Mouse (Mus musculus): Measurements from ENCODE around the gene Crhbp. TPM values are rescaled to one million over a fixed set of nuclear protein-coding genes. Genes with fewer than 3 reads are reported as not detected.

Crhbp gene
- total RNA-seq (2021) = 10 to 100 TPM; 22.8 to 23.7 TPM

GRCm38 (mm10) chr13:95444824-95445223, at the start of gene Crhbp:
Crhbp (minus strand) TSS chr13:95444924.
- intact Hi-C loops (cut with DNase I) = no loop called here
- no peak for DNase-seq (ENCODE audit: low spot score in 2 of 2)

DNA sequence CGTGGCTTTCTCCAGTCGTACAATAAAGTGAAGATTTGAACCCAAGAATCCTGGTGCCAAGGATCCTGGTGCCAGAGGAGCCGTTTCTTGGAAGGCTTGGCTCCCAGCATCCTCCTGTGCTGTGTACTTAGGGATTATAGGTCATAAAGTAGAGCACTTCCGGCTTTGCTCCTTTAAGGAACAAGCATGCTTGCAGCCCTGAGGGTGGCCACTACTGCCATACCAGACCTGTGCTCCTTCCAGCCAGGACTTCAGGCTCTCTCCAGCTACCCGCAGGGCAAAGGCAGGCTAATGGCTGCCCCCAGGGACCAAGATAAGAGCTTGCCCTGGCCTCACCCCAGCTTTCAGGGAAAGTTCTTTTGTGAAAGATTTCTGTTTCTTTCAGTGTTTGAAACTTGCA, 48.6 kb upstream of the Crhbp start:
- DNase-seq (ENCODE audit: low spot score in 2 of 2) = no peak
- intact Hi-C loops (cut with DNase I) = no loop called here

- intact Hi-C loops (cut with DNase I) = no loop called here
- no peak for DNase-seq (ENCODE audit: low spot score in 2 of 2)
These were observed 46.6 kb upstream of the Crhbp start for GRCm38 (mm10) chr13:95491327-95491726.

DNA sequence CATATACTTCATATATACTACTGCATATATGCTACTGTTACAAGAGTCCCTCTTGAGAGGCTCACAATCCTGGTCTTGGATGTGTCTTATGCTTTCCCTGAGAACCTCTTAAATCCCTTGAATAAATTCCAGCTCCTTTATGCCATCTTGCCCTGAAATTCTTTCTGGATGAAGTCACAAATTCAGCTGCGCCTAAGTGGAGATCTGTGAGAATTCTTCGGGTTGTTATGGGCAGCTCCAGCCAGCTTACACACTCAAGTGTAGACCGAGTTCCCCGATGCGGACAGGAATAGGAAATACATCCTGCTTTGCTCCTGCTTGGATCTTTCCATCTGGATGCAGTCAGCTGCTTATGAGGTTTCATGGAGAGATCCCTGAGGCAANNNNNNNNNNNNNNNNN, 39.9 kb upstream of the Crhbp start:
- intact Hi-C loops (cut with DNase I) = no loop called here
- DNase-seq (ENCODE audit: low spot score in 2 of 2) = no peak

- intact Hi-C loops (cut with DNase I) = loop anchor here (1.0 kb wide), 1 partner anchor 91 kb away; no protein-coding TSS in a partner anchor
- peak; percentile 84 to 85 for DNase-seq (ENCODE audit: low spot score in 2 of 2)
These were observed 36.7 kb upstream of the Crhbp start for GRCm38 (mm10) chr13:95481428-95481827.

GRCm38 (mm10) chr13:95478671-95479413, 34.1 kb upstream of the Crhbp start, which contains the start of gene S100z:
S100z (minus strand) TSS chr13:95478721.
- intact Hi-C loops (cut with DNase I) = no loop called here
- DNase-seq (ENCODE audit: low spot score in 2 of 2) = no peak

- DNase-seq (ENCODE audit: low spot score in 2 of 2) = no peak
- intact Hi-C loops (cut with DNase I) = no loop called here
These were observed 32.4 kb upstream of the Crhbp start for GRCm38 (mm10) chr13:95477173-95477572.

GRCm38 (mm10) chr13:95475124-95475523, 30.4 kb upstream of the Crhbp start:
- intact Hi-C loops (cut with DNase I) = no loop called here
- DNase-seq (ENCODE audit: low spot score in 2 of 2) = no peak

GRCm38 (mm10) chr13:95474294-95474693, 29.6 kb upstream of the Crhbp start:
- intact Hi-C loops (cut with DNase I) = no loop called here
- DNase-seq (ENCODE audit: low spot score in 2 of 2) = no peak

GRCm38 (mm10) chr13:95470970-95471369, 26.2 kb upstream of the Crhbp start:
- DNase-seq (ENCODE audit: low spot score in 2 of 2) = peak in 1 of 2 experiments; percentile 4
- intact Hi-C loops (cut with DNase I) = no loop called here

GRCm38 (mm10) chr13:95451529-95451928, 6.8 kb upstream of the Crhbp start:
- intact Hi-C loops (cut with DNase I) = no loop called here
- DNase-seq (ENCODE audit: low spot score in 2 of 2) = no peak

DNA sequence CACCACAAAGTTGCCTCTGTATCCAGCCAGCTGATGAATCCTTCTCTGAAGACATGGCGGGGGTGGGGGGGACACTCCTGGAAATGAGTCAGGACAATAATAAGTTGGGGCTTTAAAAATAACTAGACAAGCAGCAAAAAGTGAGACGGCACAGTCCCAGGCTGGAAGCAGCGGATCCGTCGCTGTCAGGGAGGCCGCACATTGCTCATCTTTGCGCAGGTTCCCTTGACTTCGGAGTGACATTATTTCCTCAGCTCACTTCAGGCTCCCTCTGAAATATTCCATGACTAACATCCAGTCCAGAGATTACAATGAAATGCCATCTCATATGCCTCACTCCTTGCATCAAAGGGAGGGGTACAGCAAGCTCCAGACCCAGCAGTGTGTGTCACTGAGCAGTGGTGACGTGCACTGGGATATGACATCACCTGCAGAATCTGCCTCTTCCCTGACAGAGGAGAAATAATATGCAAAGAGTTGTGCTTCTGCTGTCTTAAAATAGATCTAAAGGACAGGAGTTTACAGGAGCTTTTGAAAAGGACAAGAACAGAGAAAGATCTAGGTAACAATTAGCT, 6.0 kb upstream of the Crhbp start:
- peak in 1 of 2 experiments; percentile 14 for DNase-seq (ENCODE audit: low spot score in 2 of 2)
- intact Hi-C loops (cut with DNase I) = no loop called here

DNA sequence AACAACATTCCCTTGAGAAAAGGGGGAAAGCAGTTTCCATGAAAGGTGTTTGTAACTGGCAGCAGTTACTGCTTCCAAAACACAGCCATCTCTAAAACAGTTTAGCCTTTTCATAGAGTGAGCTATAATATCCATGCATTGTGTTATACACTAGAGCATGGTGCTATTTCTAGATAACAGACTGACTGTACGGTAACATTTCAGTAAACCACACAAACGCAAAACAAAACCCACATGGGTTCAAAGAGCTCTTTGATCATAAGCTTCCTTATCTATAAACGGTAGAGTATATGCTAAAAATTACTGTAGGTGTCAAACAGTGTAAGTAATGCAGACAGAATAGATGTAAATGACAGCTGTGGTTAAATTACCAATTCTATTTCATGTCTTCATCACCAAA, 5.0 kb upstream of the Crhbp start:
- intact Hi-C loops (cut with DNase I) = no loop called here
- DNase-seq (ENCODE audit: low spot score in 2 of 2) = no peak

DNA sequence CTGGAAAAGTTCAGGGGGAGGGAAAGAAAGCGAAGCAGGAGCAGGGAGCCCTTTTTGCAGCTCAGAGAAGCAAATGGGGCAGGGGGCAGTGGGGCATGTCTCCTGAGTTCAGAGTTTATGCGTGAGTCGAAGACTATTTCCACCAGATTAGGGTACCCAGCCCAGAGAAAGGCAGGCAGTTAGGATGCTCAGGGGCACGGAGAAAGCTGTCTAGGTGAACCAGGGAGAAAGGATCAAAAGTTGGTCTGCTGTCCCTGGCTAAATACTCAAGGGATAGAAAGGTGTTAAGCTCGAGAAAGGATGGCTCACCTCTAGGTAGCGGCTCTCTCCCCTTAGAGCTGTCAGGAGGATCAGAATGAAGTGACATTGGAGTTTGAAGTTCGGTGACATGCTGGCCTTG, 433 bp downstream of the Crhbp start:
- intact Hi-C loops (cut with DNase I) = no loop called here
- DNase-seq (ENCODE audit: low spot score in 2 of 2) = no peak

DNA sequence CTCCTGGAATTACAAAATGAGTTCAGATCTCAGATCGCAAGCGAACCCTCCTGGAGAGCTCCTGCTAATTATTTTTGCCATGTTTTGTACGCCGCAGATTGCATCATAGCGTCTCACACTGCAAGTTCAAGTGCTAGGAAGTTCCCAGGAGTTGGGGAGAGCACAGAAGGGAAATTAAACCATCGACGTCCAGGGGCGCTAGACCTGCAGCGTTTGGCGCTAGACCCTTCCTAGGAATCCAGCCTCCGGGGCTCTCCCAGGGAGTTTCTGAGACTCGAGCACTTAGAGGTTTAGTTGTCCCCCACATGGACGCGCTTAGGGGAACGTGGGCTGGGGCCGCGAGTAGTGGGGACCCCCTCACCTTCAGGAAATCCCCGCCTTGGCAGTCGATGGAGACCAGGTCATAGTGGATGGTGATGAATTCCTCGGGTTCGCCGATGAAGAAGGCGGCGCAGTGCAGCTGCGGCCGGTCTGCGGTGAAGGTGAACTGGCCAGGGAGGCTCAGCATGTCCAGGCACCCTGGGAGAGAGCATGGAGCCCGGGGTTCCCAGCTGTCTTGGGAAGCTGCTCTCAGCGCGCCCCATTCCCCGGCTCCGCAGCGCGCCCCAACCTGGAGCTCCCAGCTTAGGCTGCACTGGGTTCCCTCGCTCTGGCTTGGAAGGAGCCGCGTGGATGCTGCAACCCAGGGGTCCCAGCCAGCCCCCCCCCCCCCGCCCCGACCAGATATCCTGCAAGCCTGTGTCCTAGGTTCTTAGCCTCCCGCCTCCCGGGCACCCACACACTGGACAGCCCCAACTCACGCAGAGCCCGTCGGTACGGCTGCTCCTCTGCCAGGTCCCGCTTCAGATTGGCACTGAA, 1.1 kb downstream of the Crhbp start:
- DNase-seq (ENCODE audit: low spot score in 2 of 2) = no peak

GRCm38 (mm10) chr13:95442901-95443300, 1.8 kb downstream of the Crhbp start:
- no peak for DNase-seq (ENCODE audit: low spot score in 2 of 2)
- intact Hi-C loops (cut with DNase I) = no loop called here

More for the DNA sequence above, 1.1 kb downstream of the Crhbp start:
- intact Hi-C loops (cut with DNase I) = no loop called here

DNA sequence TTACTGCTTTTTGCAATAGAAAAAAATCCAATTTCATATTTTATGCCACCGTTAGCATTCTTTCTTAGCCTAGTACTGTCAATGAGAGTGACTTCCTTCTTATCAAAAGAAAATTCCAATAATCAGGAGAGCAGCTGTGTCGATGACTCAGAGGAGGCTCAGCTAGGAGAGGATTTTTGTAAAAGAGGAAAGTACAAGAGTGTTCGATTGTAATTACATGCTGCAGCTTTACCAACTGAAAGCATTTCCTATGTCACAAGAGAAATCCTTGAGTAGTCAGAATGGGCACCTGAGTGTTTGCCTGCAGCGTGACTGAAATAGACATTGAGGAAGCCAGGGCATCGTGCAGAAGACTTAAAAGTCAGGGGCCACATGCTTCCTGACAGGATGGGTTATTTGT, 5.2 kb downstream of the Crhbp start:
- intact Hi-C loops (cut with DNase I) = no loop called here
- peak in 1 of 2 experiments; percentile 24 for DNase-seq (ENCODE audit: low spot score in 2 of 2)

DNA sequence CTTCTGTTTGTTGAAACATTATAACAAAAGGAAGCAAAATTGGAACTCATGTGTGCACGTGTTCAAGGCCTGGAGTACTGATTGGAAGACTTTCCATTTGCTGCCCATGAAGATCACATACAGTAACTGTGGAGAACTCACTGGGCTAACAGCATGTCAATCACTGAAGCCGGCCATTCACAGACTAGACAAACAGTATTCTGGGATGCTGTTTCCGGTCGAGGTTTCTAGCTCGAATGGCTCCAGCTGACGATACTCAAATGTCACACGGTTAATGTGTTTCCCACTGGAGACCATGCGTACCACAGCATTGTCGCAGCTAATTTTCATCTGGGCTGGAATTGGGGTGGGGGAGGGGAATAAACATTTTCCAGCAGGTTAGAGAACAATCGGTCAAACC, 13.0 kb downstream of the Crhbp start:
- no peak for DNase-seq (ENCODE audit: low spot score in 2 of 2)
- intact Hi-C loops (cut with DNase I) = no loop called here

- intact Hi-C loops (cut with DNase I) = no loop called here
- DNase-seq (ENCODE audit: low spot score in 2 of 2) = peak in 1 of 2 experiments; percentile 35
These were observed 17.2 kb downstream of the Crhbp start for GRCm38 (mm10) chr13:95427499-95427898.

- DNase-seq (ENCODE audit: low spot score in 2 of 2) = no peak
- intact Hi-C loops (cut with DNase I) = no loop called here
These were observed 18.3 kb downstream of the Crhbp start for GRCm38 (mm10) chr13:95426421-95426820.

All from left cerebral cortex, postnatal 25 days (tissue).